Mouse (Mus musculus) ES-Bruce4 (cell line): ENCODE results near the gene Pin1. TPM values are rescaled to one million over a fixed set of nuclear protein-coding genes. Genes with fewer than 3 reads are reported as not detected.
A peak's percentile ranks its signal among the peaks of the same experiment; 100 is the strongest.

ENCODE experiments used
- H3K27ac ChIP-seq: 2 replicates; pipeline ENCODE4 v1.5.1; 2012; ENCODE audit warnings: low read length, inconsistent platforms; ENCODE audit not compliant: insufficient read depth
- H3K27me3 ChIP-seq: 2 replicates; pipeline ENCODE4 v1.6.1; 2012; ENCODE audit warnings: mild to moderate bottlenecking, low read length, inconsistent platforms; ENCODE audit not compliant: control insufficient read depth, poor library complexity, insufficient read depth, severe bottlenecking
- H3K36me3 ChIP-seq: 2 replicates; pipeline ENCODE4 v1.6.1; 2012; ENCODE audit warnings: inconsistent platforms, mild to moderate bottlenecking, low read length, moderate library complexity; ENCODE audit not compliant: control insufficient read depth, poor library complexity, insufficient read depth, severe bottlenecking
- H3K4me1 ChIP-seq: one replicate; pipeline ENCODE4 v1.8.1; 2011; ENCODE audit warnings: low read length; ENCODE audit not compliant: control insufficient read depth, insufficient read depth
- H3K4me3 ChIP-seq: 2 replicates; pipeline ENCODE4 v1.5.1; 2011; ENCODE audit warnings: low read depth, mild to moderate bottlenecking, low read length
- H3K9ac ChIP-seq: 2 replicates; pipeline ENCODE4 v1.6.1; 2012; ENCODE audit warnings: low read depth, mild to moderate bottlenecking, inconsistent platforms; ENCODE audit not compliant: poor library complexity, severe bottlenecking
- H3K9me3 ChIP-seq: replicated peaks from 2 replicates; pipeline ENCODE4 v1.6.1; 2012; ENCODE audit warnings: mild to moderate bottlenecking, low read length, inconsistent platforms; ENCODE audit not compliant: control insufficient read depth, poor library complexity, insufficient read depth, severe bottlenecking
- CTCF ChIP-seq: IDR thresholded peaks from one replicate; pipeline ENCODE4 v1.8.1; 2011; ENCODE audit warnings: low read depth, low read length
- EP300 ChIP-seq: IDR thresholded peaks from 2 replicates; pipeline ENCODE4 v1.6.1; 2011; ENCODE audit warnings: low read depth, low read length; ENCODE audit not compliant: insufficient read depth
- POLR2A ChIP-seq: IDR thresholded peaks from one replicate; pipeline ENCODE4 v1.8.1; 2011; ENCODE audit warnings: low read length; ENCODE audit not compliant: insufficient read depth
- polyA plus RNA-seq: library from polyadenylated mRNA; stranded (reverse); fragments of >200 nt; gene quantifications from 2 replicates; pipeline ENCODE4 v1.2.4, GENCODE M21; 2011; ENCODE audit warnings: low read depth; ENCODE audit not compliant: missing spikeins, insufficient read depth, insufficient read length

The Pin1 gene
- polyA plus RNA-seq, 1 experiment: 17.6 TPM

- no peaks in the 10 kb centered on the region for H3K36me3 ChIP-seq
- H3K9ac ChIP-seq: 0 out of 2 replicates have a peak overlapping the region, but pooled peaks have one; percentile 24
- H3K27me3 ChIP-seq: no peaks in the 10 kb centered on the region
- no peaks in the 10 kb centered on the region for H3K9me3 ChIP-seq
- no peak overlapping the region for H3K4me3 ChIP-seq
- TF ChIP-seq EP300 (no peak), POLR2A (no peak), CTCF (no peak)
- H3K27ac ChIP-seq: no peak overlapping the region
- H3K4me1 ChIP-seq: peaks cover 5% of the 10 kb centered on the region
These were observed 12.4 kb upstream of the Pin1 start for GRCm38 (mm10) chr9:20639486-20639885.

GRCm38 (mm10) chr9:20641501-20641900 lies 10.4 kb upstream of the Pin1 start:
- Histone ChIP-seq H3K27ac (no peak overlapping the region), H3K4me1 (peaks cover 2% of the 10 kb centered on the region), H3K4me3 (peak overlapping the region; percentile 99), H3K9me3 (no peaks in the 10 kb centered on the region), H3K27me3 (no peaks in the 10 kb centered on the region), H3K9ac (peak overlapping the region; percentile 50), H3K36me3 (peaks cover 5% of the 10 kb centered on the region; the same call in 1 of the 2 replicates)
- no peak for TF ChIP-seq CTCF
- TF ChIP-seq POLR2A: no peak
- TF ChIP-seq EP300: no peak

- Histone ChIP-seq H3K36me3 (peaks cover 7% of the 10 kb centered on the region; the same call in 1 of the 2 replicates), H3K4me3 (peak within 1 kb of the TSS; percentile 99), H3K27ac (peak within 1 kb of the TSS; percentile 16), H3K9ac (peak within 1 kb of the TSS; percentile 75), H3K4me1 (no peaks in the 10 kb centered on the region), H3K9me3 (no peaks in the 10 kb centered on the region), H3K27me3 (no peaks in the 10 kb centered on the region)
- TF ChIP-seq EP300 (no peak), CTCF (no peak), POLR2A (no peak)
These were observed 9.6 kb upstream of the Pin1 start, which contains the start of gene Ubl5 for GRCm38 (mm10) chr9:20642101-20642895. Gene Ubl5 (plus strand): TSS chr9:20642878.

DNA sequence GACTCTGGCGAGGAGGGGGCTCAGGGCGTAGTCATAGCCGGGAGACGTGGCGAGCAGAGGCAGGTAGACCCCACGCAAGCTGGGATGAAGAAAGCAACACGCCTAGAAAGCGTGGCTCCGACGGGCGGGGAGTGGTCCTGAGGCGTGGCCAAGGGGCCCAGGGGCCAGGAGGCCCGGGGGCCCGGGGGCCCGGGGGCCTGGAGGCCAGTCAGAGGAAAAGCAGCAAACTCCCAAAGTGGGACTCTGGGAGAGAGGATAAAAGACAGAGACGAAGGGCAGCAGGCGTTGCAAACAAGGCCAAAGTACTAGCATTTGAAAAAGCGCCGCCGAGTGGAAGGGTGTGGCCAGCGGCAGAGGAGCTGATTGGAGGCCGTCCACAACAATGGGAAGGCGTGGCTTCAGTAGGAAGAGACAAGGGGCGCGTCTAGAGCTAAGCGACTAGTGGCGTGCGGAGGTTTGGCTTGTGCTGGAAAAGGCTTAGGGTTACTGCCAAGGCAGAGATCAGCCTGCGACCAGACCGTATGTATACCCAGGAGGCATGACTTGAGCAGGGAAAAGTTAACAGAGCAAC lies 8.9 kb upstream of the Pin1 start:
- Histone ChIP-seq H3K9me3 (no peaks in the 10 kb centered on the region), H3K27me3 (no peaks in the 10 kb centered on the region), H3K9ac (peak overlapping the region; percentile 75), H3K4me3 (peak overlapping the region; percentile 99), H3K4me1 (no peaks in the 10 kb centered on the region), H3K36me3 (peaks cover 7% of the 10 kb centered on the region; the same call in 1 of the 2 replicates), H3K27ac (peak overlapping the region; percentile 16)
- no peak for TF ChIP-seq CTCF
- TF ChIP-seq EP300: 0 out of 2 replicates have a peak, but pooled peaks have one; percentile 1
- TF ChIP-seq POLR2A: peak; percentile 45

DNA sequence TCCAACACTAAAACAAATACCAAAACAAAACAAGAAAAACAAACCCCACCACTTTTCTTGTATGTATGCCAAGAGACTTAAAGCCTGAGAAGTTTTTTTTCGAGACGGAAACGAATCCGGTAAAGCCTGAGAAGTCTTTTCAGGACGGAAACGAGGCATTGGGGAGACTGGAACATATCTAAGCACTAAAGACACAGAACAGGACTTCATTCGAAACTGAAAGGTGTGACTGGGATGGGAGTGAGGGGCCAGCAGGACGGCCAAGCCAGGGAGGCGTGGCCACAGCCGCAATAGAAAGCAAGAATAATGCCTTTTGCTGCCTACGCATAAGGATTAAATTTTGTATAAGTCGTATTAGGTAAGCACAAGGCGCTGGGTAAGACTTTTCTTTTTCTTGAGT lies 8.1 kb upstream of the Pin1 start:
- H3K27ac ChIP-seq: no peak overlapping the region
- no peaks in the 10 kb centered on the region for H3K27me3 ChIP-seq
- H3K4me3 ChIP-seq: peak overlapping the region; percentile 99
- H3K36me3 ChIP-seq: peaks cover 7% of the 10 kb centered on the region; the same call in 1 of the 2 replicates
- no peaks in the 10 kb centered on the region for H3K4me1 ChIP-seq
- H3K9ac ChIP-seq: peak overlapping the region; percentile 75
- TF ChIP-seq CTCF: no peak
- TF ChIP-seq EP300: no peak
- TF ChIP-seq POLR2A: no peak
- no peaks in the 10 kb centered on the region for H3K9me3 ChIP-seq
